Mouse (Mus musculus): ENCODE measurements around the gene Pik3ap1.
A peak's percentile ranks its signal among the peaks of the same experiment; 100 is the strongest.

The Pik3ap1 gene

GRCm38 (mm10) chr19:41270151-41270727 is 114.7 kb downstream of the Pik3ap1 start:
- DNase-seq, result no peak

DNA sequence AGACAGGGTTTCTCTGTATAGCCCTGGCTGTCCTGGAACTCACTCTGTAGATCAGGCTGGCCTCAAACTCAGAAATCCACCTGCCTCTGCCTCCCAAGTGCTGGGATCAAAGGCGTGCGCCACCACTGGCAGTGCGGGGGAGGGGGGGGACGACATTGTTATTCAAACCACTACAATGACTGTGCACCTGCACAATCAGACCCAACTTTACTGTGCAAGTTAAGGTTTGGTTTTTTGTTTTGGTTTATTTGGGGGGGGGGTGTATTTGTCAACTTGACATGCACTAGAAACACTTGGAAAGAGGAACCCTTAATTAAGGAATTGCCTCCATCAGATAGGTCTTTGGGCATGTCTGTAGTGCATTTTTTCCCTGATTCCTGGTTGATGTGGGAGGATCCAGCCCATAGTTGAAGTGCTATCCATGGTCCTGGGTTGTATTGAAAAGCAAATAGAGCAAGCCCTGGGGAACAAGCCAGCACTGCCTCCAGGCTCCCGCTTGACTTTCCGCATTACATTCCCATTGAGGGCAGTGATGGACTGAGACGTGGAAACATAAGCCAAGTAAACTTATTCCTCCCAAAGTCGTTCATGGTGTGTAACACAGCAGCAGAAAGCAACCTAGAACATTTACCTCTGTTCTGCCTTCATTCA is 118.5 kb downstream of the Pik3ap1 start:
- DNase-seq, result no peak

- DNase-seq, result no peak
These were observed 120.5 kb downstream of the Pik3ap1 start for GRCm38 (mm10) chr19:41264331-41264799.

GRCm38 (mm10) chr19:41263630-41264295 is 121.1 kb downstream of the Pik3ap1 start, which contains the start of gene Tm9sf3:
TSS of gene Tm9sf3 (minus strand) at chr19:41263997.
- DNase-seq, result peak; percentile 91

DNA sequence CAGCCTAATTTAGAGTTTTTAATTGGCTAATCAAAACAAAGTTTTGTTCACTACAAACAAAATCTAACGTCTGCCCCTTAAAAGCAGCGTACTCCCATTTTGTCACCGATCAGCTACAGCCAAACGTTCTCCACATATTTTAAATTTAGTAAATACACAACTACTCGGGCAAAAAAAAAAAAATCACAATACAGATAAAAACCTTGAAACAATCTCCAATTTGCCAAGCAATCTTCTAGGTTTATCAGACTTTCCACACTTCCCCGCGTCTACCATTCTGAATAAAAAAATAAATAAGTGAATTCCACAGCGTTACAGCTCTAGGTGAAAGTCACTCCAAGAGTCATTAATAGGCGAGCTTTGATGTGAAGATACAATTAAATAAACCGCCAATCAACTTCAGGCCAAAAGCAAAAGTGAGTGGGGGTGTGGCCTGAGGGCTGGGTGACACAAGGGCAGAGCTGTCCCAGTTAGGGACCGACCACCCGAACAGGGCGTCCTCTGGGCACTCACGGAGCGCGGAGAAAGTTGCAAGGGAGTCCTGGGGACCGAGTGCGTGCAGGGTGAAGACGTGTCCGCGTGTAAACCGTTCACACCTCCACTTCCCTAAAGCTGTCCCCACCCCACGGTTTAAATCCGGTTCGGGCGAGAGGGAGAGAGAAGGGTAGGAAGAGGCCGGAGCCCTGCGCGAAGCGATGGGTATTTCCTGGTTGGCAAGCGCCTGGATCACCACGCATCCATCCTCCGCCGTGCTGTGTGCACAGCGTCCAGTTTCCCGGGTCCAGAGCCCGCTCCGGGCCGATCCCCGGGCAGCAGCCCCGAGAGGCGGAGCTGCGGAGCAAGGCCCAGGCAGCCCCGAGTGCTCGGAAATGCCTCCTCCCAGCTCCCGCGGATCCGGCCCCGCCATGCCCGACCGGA is 121.9 kb downstream of the Pik3ap1 start:
- peak; percentile 79 for DNase-seq

GRCm38 (mm10) chr19:41260736-41261135 is 124.2 kb downstream of the Pik3ap1 start:
- DNase-seq, result no peak

DNA sequence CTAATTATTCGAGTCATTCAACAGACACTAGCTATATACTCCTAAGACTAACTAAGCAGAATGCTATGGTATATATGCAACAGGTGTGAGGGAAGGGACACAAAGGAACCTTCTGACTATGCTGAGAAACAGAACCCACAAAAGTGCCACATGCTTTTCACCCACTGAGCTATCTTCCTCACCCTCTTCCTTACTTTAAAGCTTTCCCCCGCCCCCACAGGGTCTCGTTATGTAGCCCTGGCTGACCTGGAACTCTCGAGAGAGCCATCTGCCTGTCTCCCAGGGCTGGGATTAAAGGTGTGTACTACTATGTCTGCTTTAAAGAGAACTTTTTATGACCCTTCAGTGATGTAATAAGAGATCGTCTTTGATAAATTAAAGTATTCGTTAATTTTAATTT is 125.6 kb downstream of the Pik3ap1 start:
- DNase-seq, result peak; percentile 23

- DNase-seq, result peak; percentile 78
These were observed 126.2 kb downstream of the Pik3ap1 start for GRCm38 (mm10) chr19:41258707-41259106.

DNA sequence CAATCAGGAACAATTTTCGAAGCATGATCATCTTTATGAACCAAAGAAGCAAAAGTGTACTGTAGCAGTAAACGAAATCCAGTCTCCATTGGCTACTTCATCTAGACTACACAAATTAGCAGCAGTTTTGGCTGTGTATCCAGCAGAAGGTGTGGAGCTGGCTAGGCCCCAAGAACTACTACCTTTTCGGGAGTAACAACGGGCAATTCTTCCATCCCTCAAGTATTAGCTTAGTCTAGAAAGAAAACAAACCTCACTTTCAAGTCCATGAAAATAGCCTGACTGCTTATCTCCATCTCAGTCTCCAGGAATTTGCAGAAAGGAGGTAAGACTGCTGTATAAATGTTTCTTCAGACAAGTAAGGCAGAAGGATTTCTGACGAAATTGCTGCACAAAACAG is 130.3 kb downstream of the Pik3ap1 start:
- no peak for DNase-seq

DNA sequence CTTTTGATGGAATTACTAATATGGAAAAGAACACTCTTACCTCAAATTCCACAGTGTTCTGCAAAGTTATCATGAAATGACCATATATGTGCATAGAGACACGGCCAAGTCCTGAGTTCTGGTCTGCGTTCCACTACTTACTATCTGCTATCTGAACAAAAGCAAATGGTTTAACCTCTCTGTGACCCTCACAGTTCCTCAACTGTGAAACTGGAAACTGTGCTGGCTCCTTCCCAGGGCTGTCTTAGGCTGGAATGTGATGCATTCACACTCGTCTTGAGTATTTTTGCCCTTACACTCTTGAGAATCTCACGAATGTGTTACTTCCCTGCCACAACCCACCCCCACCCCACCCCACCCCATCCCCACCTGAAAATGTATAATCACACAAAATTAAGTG is 135.9 kb downstream of the Pik3ap1 start:
- no peak for DNase-seq

- no peak for DNase-seq
These were observed 136.6 kb downstream of the Pik3ap1 start for GRCm38 (mm10) chr19:41248271-41248670.

GRCm38 (mm10) chr19:41246271-41246670 is 138.6 kb downstream of the Pik3ap1 start:
- no peak for DNase-seq

- peak; percentile 61 for DNase-seq
These were observed 140.3 kb downstream of the Pik3ap1 start for GRCm38 (mm10) chr19:41244581-41244980.

DNA sequence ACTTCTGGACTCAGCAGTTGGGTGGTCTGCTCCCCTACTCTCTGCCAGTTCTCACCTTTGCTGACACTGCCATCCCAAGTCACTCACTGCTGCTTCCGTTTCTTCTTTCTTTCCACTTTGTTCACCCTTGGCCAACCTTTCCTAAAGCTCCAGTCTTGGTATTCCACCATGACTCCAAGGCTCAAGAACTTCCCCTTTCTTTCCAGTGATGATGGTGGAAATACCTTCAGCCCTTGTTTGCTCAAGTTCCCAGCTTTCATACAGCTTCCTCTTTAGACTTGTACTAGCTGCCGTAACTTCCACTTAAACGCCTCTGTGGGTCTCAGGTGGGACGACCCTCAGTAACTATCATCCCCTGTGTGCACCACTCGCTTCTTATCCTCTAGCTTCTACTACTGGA is 142.9 kb downstream of the Pik3ap1 start:
- no peak for DNase-seq

DNA sequence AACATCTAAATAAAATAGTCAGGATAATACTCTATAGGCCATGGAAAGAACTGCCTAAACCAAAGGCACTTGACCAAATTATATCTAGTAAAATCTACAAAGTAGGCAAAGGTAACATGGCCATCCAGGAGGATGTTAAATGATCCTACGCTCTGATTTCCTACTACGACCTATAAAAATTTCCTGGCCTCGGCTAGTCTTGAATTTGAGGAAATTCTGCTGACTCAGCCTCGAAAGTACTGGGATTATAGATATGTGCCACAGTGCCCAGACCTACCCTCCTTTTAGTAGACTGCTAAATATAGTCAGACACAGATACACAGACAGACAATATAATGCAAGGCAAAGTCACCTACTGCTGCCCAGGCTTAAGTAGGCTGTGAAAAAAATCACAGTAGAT is 151.2 kb downstream of the Pik3ap1 start:
- no peak for DNase-seq

Measured in thymus, postnatal 14 days (tissue).